Mouse (Mus musculus): ENCODE data around the gene Asb4.

GRCm38 (mm10) chr6:5443104-5443863 lies 60.1 kb downstream of the Asb4 start:
- TF ChIP-seq CTCF (IDR thresholded peaks at IDR 0.05; ENCODE audit: low read depth, low read length) (no peak), POLR2A (IDR thresholded peaks at IDR 0.05; ENCODE audit: borderline replicate concordance, low read depth, low read length) (no peak)
